Mouse (Mus musculus): ENCODE data around the gene Mfap3l.

The Mfap3l gene

GRCm38 (mm10) chr8:60623438-60623837 is 9.2 kb upstream of the Mfap3l start:
- TF ChIP-seq POU5F1 (IDR thresholded peaks at IDR 0.05; ENCODE audit: borderline replicate concordance, low read length) (no peak), NANOG (IDR thresholded peaks at IDR 0.05; ENCODE audit: borderline replicate concordance, low read length) (no peak), CTCF (conservative IDR thresholded peaks at IDR 0.05; ENCODE audit: low read length) (no peak)
- peaks cover 24% of the 10 kb centered on the region for H3K27me3 ChIP-seq (ENCODE audit: insufficient read depth, low read length)
- H3K4me1 ChIP-seq (replicated peaks; ENCODE audit: low read depth, low read length), result peaks cover 19% of the 10 kb centered on the region
- H3K4me3 ChIP-seq (replicated peaks; ENCODE audit: low read length), result no peak overlapping the region
- H3K36me3 ChIP-seq (ENCODE audit: insufficient read depth, low read length), result no peaks in the 10 kb centered on the region
- H3K9me3 ChIP-seq (ENCODE audit: low read length), result no peaks in the 10 kb centered on the region

- no peak for TF ChIP-seq POU5F1 (IDR thresholded peaks at IDR 0.05; ENCODE audit: borderline replicate concordance, low read length)
- Histone ChIP-seq H3K4me1 (replicated peaks; ENCODE audit: low read depth, low read length) (peaks cover 19% of the 10 kb centered on the region), H3K9me3 (ENCODE audit: low read length) (no peaks in the 10 kb centered on the region)
Observed at GRCm38 (mm10) chr8:60624722-60625121, 7.9 kb upstream of the Mfap3l start.

GRCm38 (mm10) chr8:60627937-60628336 is 4.7 kb upstream of the Mfap3l start:
- Histone ChIP-seq H3K36me3 (ENCODE audit: insufficient read depth, low read length) (no peaks in the 10 kb centered on the region), H3K4me1 (replicated peaks; ENCODE audit: low read depth, low read length) (peaks cover 12% of the 10 kb centered on the region), H3K27me3 (ENCODE audit: insufficient read depth, low read length) (peaks cover 56% of the 10 kb centered on the region), H3K4me3 (replicated peaks; ENCODE audit: low read length) (no peak overlapping the region), H3K9me3 (ENCODE audit: low read length) (no peaks in the 10 kb centered on the region)
- TF ChIP-seq POU5F1 (IDR thresholded peaks at IDR 0.05; ENCODE audit: borderline replicate concordance, low read length), result no peak
- no peak for TF ChIP-seq CTCF (conservative IDR thresholded peaks at IDR 0.05; ENCODE audit: low read length)
- TF ChIP-seq NANOG (IDR thresholded peaks at IDR 0.05; ENCODE audit: borderline replicate concordance, low read length), result no peak

More at GRCm38 (mm10) chr8:60624722-60625121, 7.9 kb upstream of the Mfap3l start:
- peaks cover 33% of the 10 kb centered on the region for H3K27me3 ChIP-seq (ENCODE audit: insufficient read depth, low read length)
- no peak overlapping the region for H3K4me3 ChIP-seq (replicated peaks; ENCODE audit: low read length)
- H3K36me3 ChIP-seq (ENCODE audit: insufficient read depth, low read length), result no peaks in the 10 kb centered on the region

GRCm38 (mm10) chr8:60629059-60629458 is 3.6 kb upstream of the Mfap3l start:
- H3K36me3 ChIP-seq (ENCODE audit: insufficient read depth, low read length), result no peaks in the 10 kb centered on the region
- no peak overlapping the region for H3K4me3 ChIP-seq (replicated peaks; ENCODE audit: low read length)
- TF ChIP-seq NANOG (IDR thresholded peaks at IDR 0.05; ENCODE audit: borderline replicate concordance, low read length), result no peak
- TF ChIP-seq POU5F1 (IDR thresholded peaks at IDR 0.05; ENCODE audit: borderline replicate concordance, low read length), result no peak
- no peak for TF ChIP-seq CTCF (conservative IDR thresholded peaks at IDR 0.05; ENCODE audit: low read length)
- no peaks in the 10 kb centered on the region for H3K9me3 ChIP-seq (ENCODE audit: low read length)
- H3K27me3 ChIP-seq (ENCODE audit: insufficient read depth, low read length), result peaks cover 59% of the 10 kb centered on the region
- H3K4me1 ChIP-seq (replicated peaks; ENCODE audit: low read depth, low read length), result peaks cover 20% of the 10 kb centered on the region

DNA sequence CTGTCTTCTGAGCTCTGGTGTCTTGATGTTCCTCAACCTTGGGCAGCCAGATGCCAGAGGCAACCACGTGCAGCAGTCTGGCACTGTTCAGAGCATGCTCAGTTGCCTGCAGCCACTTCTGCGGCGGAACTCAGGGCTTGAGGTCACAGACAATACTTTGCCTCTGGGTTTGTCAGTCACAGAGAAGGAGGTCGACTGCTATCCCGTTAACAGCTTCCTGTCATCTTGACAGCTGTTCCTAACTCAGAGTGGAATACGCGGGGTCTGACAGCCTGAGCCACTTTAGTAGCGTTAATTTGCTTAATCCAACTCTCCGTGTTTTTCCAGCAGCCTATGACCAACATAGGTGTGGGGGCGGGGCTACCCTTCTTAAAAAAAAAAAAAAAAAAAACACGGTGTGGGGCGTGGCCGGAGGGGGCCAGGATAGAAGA is 1.1 kb upstream of the Mfap3l start:
- H3K4me3 ChIP-seq (replicated peaks; ENCODE audit: low read length), result peak overlapping the region; percentile 59
- no peak for TF ChIP-seq POU5F1 (IDR thresholded peaks at IDR 0.05; ENCODE audit: borderline replicate concordance, low read length)
- no peak for TF ChIP-seq NANOG (IDR thresholded peaks at IDR 0.05; ENCODE audit: borderline replicate concordance, low read length)
- no peak for TF ChIP-seq CTCF (conservative IDR thresholded peaks at IDR 0.05; ENCODE audit: low read length)
- no peaks in the 10 kb centered on the region for H3K9me3 ChIP-seq (ENCODE audit: low read length)
- peaks cover 67% of the 10 kb centered on the region for H3K27me3 ChIP-seq (ENCODE audit: insufficient read depth, low read length)
- H3K36me3 ChIP-seq (ENCODE audit: insufficient read depth, low read length), result no peaks in the 10 kb centered on the region
- peaks cover 20% of the 10 kb centered on the region for H3K4me1 ChIP-seq (replicated peaks; ENCODE audit: low read depth, low read length)

GRCm38 (mm10) chr8:60632933-60633655 is 467 bp downstream of the Mfap3l start:
- H3K36me3 ChIP-seq (ENCODE audit: insufficient read depth, low read length), result no peaks in the 10 kb centered on the region

GRCm38 (mm10) chr8:60634921-60635320 is 2.3 kb downstream of the Mfap3l start:
- no peaks in the 10 kb centered on the region for H3K36me3 ChIP-seq (ENCODE audit: insufficient read depth, low read length)
- H3K27me3 ChIP-seq (ENCODE audit: insufficient read depth, low read length), result peaks cover 46% of the 10 kb centered on the region
- TF ChIP-seq CTCF (conservative IDR thresholded peaks at IDR 0.05; ENCODE audit: low read length), result no peak
- no peak for TF ChIP-seq NANOG (IDR thresholded peaks at IDR 0.05; ENCODE audit: borderline replicate concordance, low read length)
- TF ChIP-seq POU5F1 (IDR thresholded peaks at IDR 0.05; ENCODE audit: borderline replicate concordance, low read length), result no peak
- peaks cover 21% of the 10 kb centered on the region for H3K4me1 ChIP-seq (replicated peaks; ENCODE audit: low read depth, low read length)
- H3K9me3 ChIP-seq (ENCODE audit: low read length), result no peaks in the 10 kb centered on the region
- H3K4me3 ChIP-seq (replicated peaks; ENCODE audit: low read length), result no peak overlapping the region

More at GRCm38 (mm10) chr8:60632933-60633655, 467 bp downstream of the Mfap3l start:
- Histone ChIP-seq H3K9me3 (ENCODE audit: low read length) (no peaks in the 10 kb centered on the region), H3K4me1 (replicated peaks; ENCODE audit: low read depth, low read length) (peaks cover 20% of the 10 kb centered on the region), H3K27me3 (ENCODE audit: insufficient read depth, low read length) (peaks cover 59% of the 10 kb centered on the region), H3K4me3 (replicated peaks; ENCODE audit: low read length) (peak overlapping the region; percentile 87)
- TF ChIP-seq POU5F1 (IDR thresholded peaks at IDR 0.05; ENCODE audit: borderline replicate concordance, low read length) (no peak), NANOG (IDR thresholded peaks at IDR 0.05; ENCODE audit: borderline replicate concordance, low read length) (no peak), CTCF (conservative IDR thresholded peaks at IDR 0.05; ENCODE audit: low read length) (no peak)

DNA sequence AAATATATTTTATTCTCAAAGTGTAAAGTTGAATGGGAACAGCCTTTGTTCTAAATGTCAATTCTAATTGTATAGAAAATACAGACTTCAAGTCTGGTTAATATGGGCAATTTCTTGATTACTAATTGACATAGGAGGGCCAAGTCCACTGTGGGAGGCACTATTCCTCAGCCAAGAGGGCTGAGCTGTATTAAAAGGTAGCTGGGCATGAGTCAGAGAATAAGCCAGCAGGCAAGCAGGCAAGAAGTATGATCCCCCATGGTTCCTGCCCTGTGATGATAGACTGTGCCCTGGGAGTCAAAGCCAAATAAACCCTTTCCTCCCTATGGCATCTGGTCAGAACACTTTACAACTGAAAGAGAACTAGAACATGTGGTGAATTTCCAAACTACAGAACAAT is 3.2 kb downstream of the Mfap3l start:
- peaks cover 41% of the 10 kb centered on the region for H3K27me3 ChIP-seq (ENCODE audit: insufficient read depth, low read length)
- no peak for TF ChIP-seq CTCF (conservative IDR thresholded peaks at IDR 0.05; ENCODE audit: low read length)
- TF ChIP-seq POU5F1 (IDR thresholded peaks at IDR 0.05; ENCODE audit: borderline replicate concordance, low read length), result no peak
- no peak for TF ChIP-seq NANOG (IDR thresholded peaks at IDR 0.05; ENCODE audit: borderline replicate concordance, low read length)
- no peaks in the 10 kb centered on the region for H3K36me3 ChIP-seq (ENCODE audit: insufficient read depth, low read length)
- no peaks in the 10 kb centered on the region for H3K9me3 ChIP-seq (ENCODE audit: low read length)
- no peak overlapping the region for H3K4me3 ChIP-seq (replicated peaks; ENCODE audit: low read length)
- peaks cover 28% of the 10 kb centered on the region for H3K4me1 ChIP-seq (replicated peaks; ENCODE audit: low read depth, low read length)

GRCm38 (mm10) chr8:60640046-60640445 is 7.4 kb downstream of the Mfap3l start:
- Histone ChIP-seq H3K9me3 (ENCODE audit: low read length) (no peaks in the 10 kb centered on the region), H3K36me3 (ENCODE audit: insufficient read depth, low read length) (no peaks in the 10 kb centered on the region), H3K27me3 (ENCODE audit: insufficient read depth, low read length) (peaks cover 11% of the 10 kb centered on the region), H3K4me3 (replicated peaks; ENCODE audit: low read length) (no peak overlapping the region), H3K4me1 (replicated peaks; ENCODE audit: low read depth, low read length) (peaks cover 9% of the 10 kb centered on the region)
- no peak for TF ChIP-seq NANOG (IDR thresholded peaks at IDR 0.05; ENCODE audit: borderline replicate concordance, low read length)
- no peak for TF ChIP-seq CTCF (conservative IDR thresholded peaks at IDR 0.05; ENCODE audit: low read length)
- TF ChIP-seq POU5F1 (IDR thresholded peaks at IDR 0.05; ENCODE audit: borderline replicate concordance, low read length), result no peak
